Mouse (Mus musculus): ENCODE measurements at regions not wholly inside any gene's neighbourhood (a gene's known extent, or its start where the extent isn't known, plus 50 kb on each side); places are given as distances from the start of the nearest gene placed in this dataset.
A peak's percentile ranks its signal among the peaks of the same experiment; 100 is the strongest.

DNA sequence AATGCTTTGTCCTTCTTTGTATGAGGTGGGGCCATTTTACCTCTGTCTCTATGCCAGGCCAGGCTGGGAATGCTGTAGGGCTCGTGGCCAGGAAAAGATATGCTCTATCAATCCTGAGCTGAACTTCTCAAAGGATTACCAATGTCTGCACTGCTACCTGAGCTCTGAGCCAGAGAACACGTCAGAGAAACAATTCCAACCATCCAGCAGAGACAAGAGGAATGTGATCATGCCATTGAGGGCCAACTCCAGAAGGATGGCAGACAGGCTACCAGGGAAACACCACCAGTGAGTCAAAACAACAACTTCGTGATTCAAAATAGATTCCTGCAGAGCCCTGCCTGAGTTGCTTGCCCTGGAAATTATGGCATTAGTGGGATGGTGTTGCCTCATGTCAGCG, 361.0 kb downstream of the Adam3 start:
- DNase-seq (ENCODE audit: low spot score) (no peak), ATAC-seq (replicated peaks; ENCODE audit: low FRiP score) (no peak)
- no peaks in the 10 kb centered on the region for H3K27me3 ChIP-seq (ENCODE audit: control insufficient read depth, insufficient read depth, low read length)
- H3K9ac ChIP-seq (ENCODE audit: low read length) = no peak overlapping the region
- no peak overlapping the region for H3K4me3 ChIP-seq (ENCODE audit: low read depth, low read length)
- no peaks in the 10 kb centered on the region for H3K9me3 ChIP-seq (ENCODE audit: control insufficient read depth, low read length)
- no peaks in the 10 kb centered on the region for H3K36me3 ChIP-seq (ENCODE audit: control insufficient read depth, insufficient read depth, low read length)
- H3K4me2 ChIP-seq (ENCODE audit: low read depth, low read length, severe bottlenecking) = no peak overlapping the region
- H3K4me1 ChIP-seq (replicated peaks; ENCODE audit: control insufficient read depth, insufficient read depth, low read length) = no peaks in the 10 kb centered on the region
- no peak overlapping the region for H3K27ac ChIP-seq (ENCODE audit: low read depth, low read length)
- WGBS = 84% methylated on average over 4 of the region's 4 CpGs

- H3K36me3 ChIP-seq (ENCODE audit: control insufficient read depth, insufficient read depth, low read length) = no peaks in the 10 kb centered on the region
- ATAC-seq (replicated peaks; ENCODE audit: low FRiP score) = no peak
- no peak overlapping the region for H3K4me3 ChIP-seq (ENCODE audit: low read depth, low read length)
- H3K4me1 ChIP-seq (replicated peaks; ENCODE audit: control insufficient read depth, insufficient read depth, low read length) = no peaks in the 10 kb centered on the region
- H3K9me3 ChIP-seq (ENCODE audit: control insufficient read depth, low read length) = no peaks in the 10 kb centered on the region
- H3K27ac ChIP-seq (ENCODE audit: low read depth, low read length) = no peak overlapping the region
- no peak overlapping the region for H3K9ac ChIP-seq (ENCODE audit: low read length)
- H3K4me2 ChIP-seq (ENCODE audit: low read depth, low read length, severe bottlenecking) = no peak overlapping the region
- no peak for DNase-seq (ENCODE audit: low spot score)
- H3K27me3 ChIP-seq (ENCODE audit: control insufficient read depth, insufficient read depth, low read length) = no peaks in the 10 kb centered on the region
Measured at GRCm38 (mm10) chr8:24359022-24359600, 366.5 kb downstream of the Adam3 start.

DNA sequence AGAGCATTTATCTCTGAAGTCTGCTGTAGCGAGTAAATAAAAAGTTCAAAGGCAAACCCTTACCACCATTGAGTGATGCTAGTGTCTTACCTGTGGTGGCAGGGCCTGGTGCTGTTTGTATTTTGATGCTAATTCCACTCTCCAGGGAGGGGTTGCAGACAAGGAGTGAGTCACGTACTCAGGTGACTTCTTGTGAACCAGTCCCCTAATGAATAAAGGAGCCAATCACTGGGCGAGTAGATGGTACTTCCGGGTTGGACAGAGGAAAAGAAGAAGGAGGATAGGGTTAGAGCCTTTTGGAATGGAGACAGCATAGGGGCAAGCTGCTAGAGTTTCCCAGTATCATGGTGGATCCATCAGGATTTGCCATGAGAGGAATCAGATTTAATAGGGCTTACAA, 370.5 kb downstream of the Adam3 start:
- ATAC-seq (replicated peaks; ENCODE audit: low FRiP score) (no peak), DNase-seq (ENCODE audit: low spot score) (no peak)
- H3K4me2 ChIP-seq (ENCODE audit: low read depth, low read length, severe bottlenecking) = no peak overlapping the region
- 87% methylated on average over 4 of the region's 4 CpGs for WGBS
- H3K27me3 ChIP-seq (ENCODE audit: control insufficient read depth, insufficient read depth, low read length) = no peaks in the 10 kb centered on the region
- H3K36me3 ChIP-seq (ENCODE audit: control insufficient read depth, insufficient read depth, low read length) = no peaks in the 10 kb centered on the region
- H3K9ac ChIP-seq (ENCODE audit: low read length) = no peak overlapping the region
- no peaks in the 10 kb centered on the region for H3K4me1 ChIP-seq (replicated peaks; ENCODE audit: control insufficient read depth, insufficient read depth, low read length)
- no peak overlapping the region for H3K4me3 ChIP-seq (ENCODE audit: low read depth, low read length)
- no peaks in the 10 kb centered on the region for H3K9me3 ChIP-seq (ENCODE audit: control insufficient read depth, low read length)
- no peak overlapping the region for H3K27ac ChIP-seq (ENCODE audit: low read depth, low read length)

DNA sequence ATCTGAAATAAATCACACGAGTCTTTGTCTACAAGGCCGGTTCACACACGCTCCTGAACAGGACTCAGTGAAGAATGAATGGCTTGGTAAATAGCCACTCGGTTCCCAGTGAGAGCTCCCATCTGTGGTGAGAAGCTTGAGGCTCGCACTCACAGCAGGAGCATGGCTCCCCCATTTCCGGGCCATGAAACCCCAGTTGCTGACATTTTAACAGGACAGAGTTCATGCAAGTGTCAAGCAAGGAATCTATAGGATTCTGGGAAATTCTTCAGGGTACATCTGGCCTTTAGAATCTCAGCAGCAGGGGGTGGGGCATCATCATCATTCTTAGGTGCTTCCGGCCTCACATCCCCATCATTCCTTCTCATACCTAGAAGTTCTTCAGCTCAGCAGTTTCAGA, 371.8 kb downstream of the Adam3 start:
- Histone ChIP-seq H3K4me1 (replicated peaks; ENCODE audit: control insufficient read depth, insufficient read depth, low read length) (no peaks in the 10 kb centered on the region), H3K36me3 (ENCODE audit: control insufficient read depth, insufficient read depth, low read length) (no peaks in the 10 kb centered on the region), H3K27me3 (ENCODE audit: control insufficient read depth, insufficient read depth, low read length) (no peaks in the 10 kb centered on the region), H3K4me2 (ENCODE audit: low read depth, low read length, severe bottlenecking) (no peak overlapping the region), H3K27ac (ENCODE audit: low read depth, low read length) (no peak overlapping the region), H3K4me3 (ENCODE audit: low read depth, low read length) (no peak overlapping the region), H3K9ac (ENCODE audit: low read length) (no peak overlapping the region), H3K9me3 (ENCODE audit: control insufficient read depth, low read length) (no peaks in the 10 kb centered on the region)
- no peak for ATAC-seq (replicated peaks; ENCODE audit: low FRiP score)
- WGBS = 84% methylated on average over 7 of the region's 7 CpGs
- no peak for DNase-seq (ENCODE audit: low spot score)

DNA sequence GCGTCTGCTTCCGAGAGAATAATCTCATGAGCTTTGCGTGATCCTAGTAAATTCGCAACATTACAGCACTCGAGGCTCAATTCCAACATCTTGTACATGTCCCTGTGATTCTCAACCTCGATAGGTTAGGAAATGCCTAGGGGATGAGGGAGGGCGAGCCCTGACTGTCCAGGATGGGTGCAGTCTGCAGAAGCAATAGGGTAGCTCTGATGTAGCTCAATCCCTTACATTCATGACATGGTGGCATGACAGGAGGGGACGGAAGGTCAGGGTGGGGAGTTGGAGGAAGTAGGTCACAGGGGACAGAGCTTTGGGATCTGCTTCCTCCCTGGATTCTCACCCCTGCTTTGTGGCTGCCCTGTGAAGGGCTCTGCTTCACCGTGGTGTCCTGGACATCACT, 373.3 kb downstream of the Adam3 start:
- 89% methylated on average over 9 of the region's 9 CpGs for WGBS
- Histone ChIP-seq H3K27ac (ENCODE audit: low read depth, low read length) (no peak overlapping the region), H3K36me3 (ENCODE audit: control insufficient read depth, insufficient read depth, low read length) (no peaks in the 10 kb centered on the region), H3K4me2 (ENCODE audit: low read depth, low read length, severe bottlenecking) (no peak overlapping the region), H3K9ac (ENCODE audit: low read length) (no peak overlapping the region), H3K9me3 (ENCODE audit: control insufficient read depth, low read length) (no peaks in the 10 kb centered on the region), H3K4me3 (ENCODE audit: low read depth, low read length) (no peak overlapping the region), H3K27me3 (ENCODE audit: control insufficient read depth, insufficient read depth, low read length) (no peaks in the 10 kb centered on the region), H3K4me1 (replicated peaks; ENCODE audit: control insufficient read depth, insufficient read depth, low read length) (no peaks in the 10 kb centered on the region)
- no peak for ATAC-seq (replicated peaks; ENCODE audit: low FRiP score)
- DNase-seq (ENCODE audit: low spot score) = no peak

- no peak overlapping the region for H3K9ac ChIP-seq (ENCODE audit: low read length)
- no peaks in the 10 kb centered on the region for H3K27me3 ChIP-seq (ENCODE audit: control insufficient read depth, insufficient read depth, low read length)
- WGBS = 45% methylated on average over 6 of the region's 6 CpGs
- no peaks in the 10 kb centered on the region for H3K4me1 ChIP-seq (replicated peaks; ENCODE audit: control insufficient read depth, insufficient read depth, low read length)
- H3K36me3 ChIP-seq (ENCODE audit: control insufficient read depth, insufficient read depth, low read length) = no peaks in the 10 kb centered on the region
- DNase-seq (ENCODE audit: low spot score) (no peak), ATAC-seq (replicated peaks; ENCODE audit: low FRiP score) (no peak)
- no peaks in the 10 kb centered on the region for H3K9me3 ChIP-seq (ENCODE audit: control insufficient read depth, low read length)
- H3K27ac ChIP-seq (ENCODE audit: low read depth, low read length) = no peak overlapping the region
- no peak overlapping the region for H3K4me3 ChIP-seq (ENCODE audit: low read depth, low read length)
- no peak overlapping the region for H3K4me2 ChIP-seq (ENCODE audit: low read depth, low read length, severe bottlenecking)
Measured at GRCm38 (mm10) chr8:24351760-24352159, 373.9 kb downstream of the Adam3 start.

GRCm38 (mm10) chr8:24346390-24347113, 379.1 kb downstream of the Adam3 start:
- Histone ChIP-seq H3K4me1 (replicated peaks; ENCODE audit: control insufficient read depth, insufficient read depth, low read length) (no peaks in the 10 kb centered on the region), H3K4me2 (ENCODE audit: low read depth, low read length, severe bottlenecking) (no peak overlapping the region), H3K9me3 (ENCODE audit: control insufficient read depth, low read length) (no peaks in the 10 kb centered on the region), H3K4me3 (ENCODE audit: low read depth, low read length) (no peak overlapping the region), H3K27ac (ENCODE audit: low read depth, low read length) (no peak overlapping the region), H3K27me3 (ENCODE audit: control insufficient read depth, insufficient read depth, low read length) (no peaks in the 10 kb centered on the region), H3K9ac (ENCODE audit: low read length) (no peak overlapping the region), H3K36me3 (ENCODE audit: control insufficient read depth, insufficient read depth, low read length) (no peaks in the 10 kb centered on the region)
- WGBS = 73% methylated on average over 6 of the region's 6 CpGs
- DNase-seq (ENCODE audit: low spot score) (no peak), ATAC-seq (replicated peaks; ENCODE audit: low FRiP score) (no peak)

- Histone ChIP-seq H3K4me2 (ENCODE audit: low read depth, low read length, severe bottlenecking) (no peak overlapping the region), H3K9ac (ENCODE audit: low read length) (no peak overlapping the region), H3K4me3 (ENCODE audit: low read depth, low read length) (no peak overlapping the region), H3K9me3 (ENCODE audit: control insufficient read depth, low read length) (no peaks in the 10 kb centered on the region), H3K4me1 (replicated peaks; ENCODE audit: control insufficient read depth, insufficient read depth, low read length) (no peaks in the 10 kb centered on the region), H3K27ac (ENCODE audit: low read depth, low read length) (no peak overlapping the region), H3K27me3 (ENCODE audit: control insufficient read depth, insufficient read depth, low read length) (no peaks in the 10 kb centered on the region), H3K36me3 (ENCODE audit: control insufficient read depth, insufficient read depth, low read length) (no peaks in the 10 kb centered on the region)
- DNase-seq (ENCODE audit: low spot score) (no peak), ATAC-seq (replicated peaks; ENCODE audit: low FRiP score) (no peak)
- WGBS = 89% methylated on average over 9 of the region's 9 CpGs
Measured at GRCm38 (mm10) chr8:24338694-24339093, 387.0 kb downstream of the Adam3 start.

- Histone ChIP-seq H3K27me3 (ENCODE audit: control insufficient read depth, insufficient read depth, low read length) (no peaks in the 10 kb centered on the region), H3K4me3 (ENCODE audit: low read depth, low read length) (no peak overlapping the region), H3K9ac (ENCODE audit: low read length) (no peak overlapping the region), H3K9me3 (ENCODE audit: control insufficient read depth, low read length) (no peaks in the 10 kb centered on the region), H3K4me2 (ENCODE audit: low read depth, low read length, severe bottlenecking) (no peak overlapping the region), H3K27ac (ENCODE audit: low read depth, low read length) (no peak overlapping the region), H3K4me1 (replicated peaks; ENCODE audit: control insufficient read depth, insufficient read depth, low read length) (no peaks in the 10 kb centered on the region), H3K36me3 (ENCODE audit: control insufficient read depth, insufficient read depth, low read length) (no peaks in the 10 kb centered on the region)
- 60% methylated on average over 6 of the region's 6 CpGs for WGBS
- ATAC-seq (replicated peaks; ENCODE audit: low FRiP score) (no peak), DNase-seq (ENCODE audit: low spot score) (peak; percentile 59)
Measured at GRCm38 (mm10) chr8:24337635-24338034, 388.0 kb downstream of the Adam3 start.

Data from forebrain, embryonic 11.5 days (tissue).